Mouse (Mus musculus): ENCODE data around the gene Gm20458. TPM values are rescaled to one million over a fixed set of nuclear protein-coding genes. Genes with fewer than 3 reads are reported as not detected.

The Gm20458 gene
- polyA plus RNA-seq, 1 experiment: 8.0 TPM

DNA sequence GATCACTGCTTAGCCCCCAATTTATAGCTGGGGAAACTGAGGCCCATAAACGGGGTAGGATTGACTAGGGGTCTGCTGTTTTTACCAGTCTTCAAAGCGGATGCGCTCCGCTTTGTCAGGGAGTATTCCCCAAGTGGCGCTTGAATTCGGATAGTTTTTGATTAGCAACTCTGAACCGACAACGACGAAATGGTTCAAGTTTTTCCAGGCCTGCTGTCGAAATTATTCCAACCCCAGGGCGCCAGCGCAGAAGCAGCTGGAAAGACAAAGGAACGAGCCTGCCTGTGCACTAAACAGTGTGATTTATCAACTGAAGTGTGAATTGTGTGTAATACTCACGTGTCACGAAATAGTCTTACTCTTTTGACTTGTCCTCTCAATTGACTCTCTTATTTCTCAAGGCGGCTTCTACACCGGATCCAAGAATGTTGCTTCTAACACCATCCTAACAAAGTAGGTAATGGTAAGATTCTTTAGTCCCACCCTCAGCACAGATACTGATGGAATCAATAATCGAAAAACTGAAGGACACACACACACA, 17.2 kb upstream of the Gm20458 start, which contains the start of gene Sdc4:
Gene Sdc4 (minus strand): TSS at position 428 of the 541 bp plus-strand sequence.
- DNase-seq (ENCODE audit: low read depth): peak; percentile 45
- TF ChIP-seq POLR2A (IDR thresholded peaks at IDR 0.05; ENCODE audit: borderline replicate concordance, extremely low read depth, insufficient read depth, insufficient read length, poor library complexity, severe bottlenecking): no peak
- no peak for TF ChIP-seq CTCF (IDR thresholded peaks at IDR 0.05; ENCODE audit: borderline replicate concordance, extremely low read depth, insufficient read depth, insufficient read length)

DNA sequence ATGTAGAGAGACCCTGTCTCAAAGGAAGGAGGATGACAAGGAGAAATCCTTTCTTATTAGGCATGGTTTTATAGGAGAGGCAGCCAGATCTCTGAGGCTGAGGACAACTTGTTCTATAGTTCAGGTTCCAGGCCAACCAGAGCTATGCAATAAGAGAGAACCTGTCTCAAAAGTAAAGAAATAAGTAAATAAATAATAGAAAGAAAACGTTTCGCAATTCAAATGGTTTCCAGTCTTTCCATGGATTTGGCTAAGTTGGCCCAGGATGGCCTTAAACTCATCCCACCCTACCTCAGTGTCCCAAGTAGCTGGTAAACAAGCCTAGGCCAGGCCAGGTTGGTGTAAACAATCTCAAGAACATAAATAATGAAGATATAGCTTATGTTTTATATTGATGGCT, 16.1 kb upstream of the Gm20458 start:
- no peak for DNase-seq (ENCODE audit: low read depth)
- TF ChIP-seq POLR2A (IDR thresholded peaks at IDR 0.05; ENCODE audit: borderline replicate concordance, extremely low read depth, insufficient read depth, insufficient read length, poor library complexity, severe bottlenecking) (no peak), CTCF (IDR thresholded peaks at IDR 0.05; ENCODE audit: borderline replicate concordance, extremely low read depth, insufficient read depth, insufficient read length) (no peak)

DNA sequence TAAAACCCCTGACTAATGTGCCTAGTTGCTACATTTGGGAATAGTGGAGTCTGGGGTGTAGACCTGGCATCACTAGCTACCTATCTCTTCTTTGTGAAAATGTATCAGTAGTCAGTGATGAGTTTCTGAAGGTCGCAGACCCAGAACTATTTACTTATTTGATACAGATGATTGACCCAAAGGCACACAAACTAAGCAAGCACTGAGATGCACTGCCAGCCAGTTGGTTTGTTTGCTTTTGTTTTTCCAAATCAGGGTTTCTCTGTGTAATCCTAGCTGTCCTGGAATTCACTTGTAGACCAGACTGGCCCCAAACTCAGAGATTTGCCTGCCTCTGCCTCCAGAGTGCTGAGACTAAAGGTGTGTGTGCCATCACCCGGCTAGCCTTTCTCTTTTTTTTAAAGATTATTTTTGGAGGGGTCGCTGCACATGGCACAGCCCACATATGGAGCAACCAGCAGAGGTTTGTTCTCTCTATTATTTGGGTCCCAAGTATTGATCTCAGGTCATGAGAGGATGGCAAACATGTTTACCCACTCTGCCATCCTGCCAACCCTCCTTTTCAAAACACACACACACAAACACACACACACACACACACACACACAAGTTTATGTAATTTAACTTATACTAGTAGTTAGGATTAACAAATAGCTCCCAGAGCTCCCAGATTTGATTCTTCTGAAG, 15.2 kb upstream of the Gm20458 start:
- no peak for TF ChIP-seq CTCF (IDR thresholded peaks at IDR 0.05; ENCODE audit: borderline replicate concordance, extremely low read depth, insufficient read depth, insufficient read length)
- TF ChIP-seq POLR2A (IDR thresholded peaks at IDR 0.05; ENCODE audit: borderline replicate concordance, extremely low read depth, insufficient read depth, insufficient read length, poor library complexity, severe bottlenecking): no peak
- no peak for DNase-seq (ENCODE audit: low read depth)

DNA sequence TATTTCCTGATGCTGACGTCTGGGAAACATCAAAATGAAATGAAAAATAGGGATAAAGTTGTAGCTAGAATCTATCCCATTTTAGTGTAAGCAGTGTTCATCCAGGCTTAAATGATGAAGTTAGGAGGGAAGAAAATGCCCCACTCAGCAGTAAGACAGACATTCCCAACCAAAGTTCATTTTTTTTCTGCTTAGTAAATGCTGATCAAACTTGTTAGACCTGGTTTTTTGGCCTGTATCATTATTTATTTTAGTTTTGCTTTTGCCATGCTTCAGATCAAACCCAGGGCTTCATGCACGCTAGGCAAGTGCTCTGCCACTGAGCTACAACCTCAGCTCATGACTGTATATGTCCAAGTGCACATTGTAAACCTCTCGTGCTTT, 14.7 kb upstream of the Gm20458 start:
- TF ChIP-seq POLR2A (IDR thresholded peaks at IDR 0.05; ENCODE audit: borderline replicate concordance, extremely low read depth, insufficient read depth, insufficient read length, poor library complexity, severe bottlenecking): no peak
- no peak for TF ChIP-seq CTCF (IDR thresholded peaks at IDR 0.05; ENCODE audit: borderline replicate concordance, extremely low read depth, insufficient read depth, insufficient read length)
- DNase-seq (ENCODE audit: low read depth): no peak

DNA sequence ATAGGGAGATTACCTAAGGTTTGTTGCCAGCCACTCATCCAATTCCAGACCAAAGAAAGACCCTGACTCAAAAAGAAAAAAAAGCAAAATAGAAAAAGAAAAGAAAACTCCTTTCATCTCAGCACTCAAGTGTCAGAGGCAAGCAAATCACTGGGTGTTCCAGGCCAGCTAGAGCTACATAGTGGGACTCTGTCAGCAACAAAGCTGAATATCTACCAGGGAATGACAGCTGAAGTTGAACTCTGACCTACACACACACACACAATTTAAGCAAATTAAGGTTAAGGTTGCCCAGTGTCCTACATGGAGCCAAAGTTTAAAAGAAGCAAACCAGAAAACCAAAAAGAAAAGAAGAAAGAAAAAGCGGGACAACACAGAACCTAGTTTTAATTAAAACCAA, 12.6 kb upstream of the Gm20458 start:
- no peak for TF ChIP-seq POLR2A (IDR thresholded peaks at IDR 0.05; ENCODE audit: borderline replicate concordance, extremely low read depth, insufficient read depth, insufficient read length, poor library complexity, severe bottlenecking)
- no peak for TF ChIP-seq CTCF (IDR thresholded peaks at IDR 0.05; ENCODE audit: borderline replicate concordance, extremely low read depth, insufficient read depth, insufficient read length)
- DNase-seq (ENCODE audit: low read depth): no peak

DNA sequence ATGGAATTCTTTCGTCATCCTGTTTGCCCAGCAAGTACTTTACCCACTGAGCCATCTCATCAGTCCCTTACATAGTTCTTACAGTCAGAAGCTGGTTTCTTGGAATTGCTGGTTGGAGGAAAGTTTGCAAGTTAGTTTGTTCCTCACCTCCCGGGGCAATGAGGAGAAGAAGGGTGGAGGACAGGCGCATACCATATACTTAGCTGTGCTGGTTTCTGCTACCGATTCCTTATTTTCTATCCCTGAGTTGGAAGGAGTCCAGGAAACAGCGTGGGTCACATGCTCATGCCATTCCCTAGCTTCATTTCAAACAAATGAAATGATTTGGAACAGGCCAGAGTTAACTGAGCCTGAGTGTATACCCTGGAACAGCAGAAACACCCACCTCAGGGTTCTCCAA, 11.8 kb upstream of the Gm20458 start:
- no peak for DNase-seq (ENCODE audit: low read depth)
- no peak for TF ChIP-seq POLR2A (IDR thresholded peaks at IDR 0.05; ENCODE audit: borderline replicate concordance, extremely low read depth, insufficient read depth, insufficient read length, poor library complexity, severe bottlenecking)

DNA sequence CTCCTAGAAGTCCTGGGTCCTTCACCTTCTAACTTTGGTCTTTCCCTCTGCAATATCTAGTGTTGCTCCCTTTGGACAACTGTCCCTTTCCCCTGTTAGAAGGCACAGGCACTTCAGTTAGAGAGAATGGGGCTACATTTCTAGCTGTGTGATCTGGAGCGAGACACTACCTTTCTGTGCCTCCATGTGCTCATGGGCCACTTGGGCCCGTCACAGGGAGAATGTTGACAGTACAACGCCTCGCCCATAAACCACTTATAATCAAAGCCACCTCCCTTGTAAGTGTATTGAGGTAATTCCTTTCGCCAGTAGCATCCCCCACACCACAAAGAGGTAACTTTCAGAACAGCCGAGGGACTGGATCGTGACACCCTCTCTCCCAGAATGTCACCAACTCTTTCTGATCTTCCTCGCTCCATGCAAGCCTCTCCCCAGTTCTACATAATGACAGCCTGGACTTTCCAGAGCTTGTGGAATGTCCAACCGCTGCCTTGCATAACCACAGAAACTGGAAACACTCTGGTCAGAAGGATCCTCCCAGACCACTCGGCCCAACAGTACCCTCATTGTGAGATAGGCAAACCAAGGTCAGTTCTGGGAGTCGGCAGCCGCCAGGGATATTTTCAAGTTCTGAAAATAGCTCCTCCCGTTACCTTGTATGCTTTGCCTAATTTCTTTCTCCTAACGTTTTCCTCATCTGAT, 11.3 kb upstream of the Gm20458 start:
- TF ChIP-seq POLR2A (IDR thresholded peaks at IDR 0.05; ENCODE audit: borderline replicate concordance, extremely low read depth, insufficient read depth, insufficient read length, poor library complexity, severe bottlenecking) (no peak), CTCF (IDR thresholded peaks at IDR 0.05; ENCODE audit: borderline replicate concordance, extremely low read depth, insufficient read depth, insufficient read length) (no peak)
- DNase-seq (ENCODE audit: low read depth): no peak

DNA sequence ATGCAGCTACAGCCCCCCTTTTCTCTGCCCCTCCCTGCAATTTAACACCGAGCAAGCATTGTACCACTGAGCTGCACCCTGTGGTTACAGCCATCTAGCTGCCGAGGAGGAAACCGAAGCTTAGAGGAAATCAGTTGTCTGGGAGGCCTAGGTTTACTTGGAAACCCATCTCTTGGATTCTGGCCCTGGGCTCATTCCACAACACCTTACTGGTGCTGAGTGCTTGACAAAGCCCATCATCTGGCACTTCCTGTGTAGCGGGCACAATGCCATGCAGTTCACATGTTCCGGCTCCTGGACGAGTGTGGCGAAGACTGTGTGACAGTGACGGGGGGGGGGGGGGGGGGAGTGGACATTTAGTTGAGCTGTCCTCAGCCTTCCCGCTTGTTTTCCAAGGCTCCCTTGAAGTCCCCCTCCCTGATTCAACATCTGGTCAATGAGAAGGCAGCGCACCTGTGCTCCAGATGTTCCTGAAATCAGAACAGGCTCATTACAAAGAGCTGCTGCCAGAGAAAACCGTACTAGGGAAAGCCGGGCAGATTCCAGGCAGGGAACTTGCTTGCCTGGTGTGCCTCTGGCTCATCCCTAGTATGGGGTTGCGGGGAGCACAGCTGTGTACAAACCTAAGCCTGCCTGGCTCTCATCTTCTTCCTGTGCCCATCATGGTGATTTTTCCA, 8.6 kb upstream of the Gm20458 start:
- TF ChIP-seq POLR2A (IDR thresholded peaks at IDR 0.05; ENCODE audit: borderline replicate concordance, extremely low read depth, insufficient read depth, insufficient read length, poor library complexity, severe bottlenecking) (no peak), CTCF (IDR thresholded peaks at IDR 0.05; ENCODE audit: borderline replicate concordance, extremely low read depth, insufficient read depth, insufficient read length) (no peak)
- no peak for DNase-seq (ENCODE audit: low read depth)

DNA sequence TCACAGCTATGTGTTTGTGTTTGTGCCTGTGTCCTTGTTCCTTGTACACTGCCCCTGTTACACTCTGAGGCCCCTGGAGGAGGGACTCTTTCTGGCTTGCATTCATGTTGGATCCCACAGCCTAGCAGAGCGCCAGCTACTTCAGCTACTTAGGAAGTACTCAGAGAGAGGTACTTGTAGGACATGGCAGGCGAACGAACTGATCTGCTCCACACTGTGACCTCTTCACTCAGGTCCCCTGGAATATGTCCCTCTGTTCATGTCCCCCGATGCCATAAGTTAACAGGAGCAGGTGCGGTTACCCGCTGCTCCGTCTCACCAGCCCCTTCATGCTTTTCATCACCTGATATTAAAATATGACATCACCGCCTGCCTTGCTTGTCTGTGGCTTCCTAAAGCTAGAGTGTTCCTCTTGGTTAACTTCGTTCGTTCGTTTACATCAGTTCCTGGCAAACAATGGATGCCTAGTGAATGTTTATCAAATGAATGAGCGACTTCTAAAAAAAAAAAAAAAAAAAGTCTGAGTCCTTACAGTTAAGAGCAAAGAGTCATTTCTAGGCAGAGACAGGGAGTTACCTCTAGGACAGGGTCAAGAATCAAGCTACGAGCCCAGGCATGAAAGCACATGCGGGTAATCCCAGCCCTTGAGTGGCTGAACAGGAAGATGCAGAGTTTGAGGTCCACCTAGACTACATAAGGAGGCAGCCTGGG, 7.6 kb upstream of the Gm20458 start:
- DNase-seq (ENCODE audit: low read depth): no peak
- TF ChIP-seq CTCF (IDR thresholded peaks at IDR 0.05; ENCODE audit: borderline replicate concordance, extremely low read depth, insufficient read depth, insufficient read length) (no peak), POLR2A (IDR thresholded peaks at IDR 0.05; ENCODE audit: borderline replicate concordance, extremely low read depth, insufficient read depth, insufficient read length, poor library complexity, severe bottlenecking) (no peak)

DNA sequence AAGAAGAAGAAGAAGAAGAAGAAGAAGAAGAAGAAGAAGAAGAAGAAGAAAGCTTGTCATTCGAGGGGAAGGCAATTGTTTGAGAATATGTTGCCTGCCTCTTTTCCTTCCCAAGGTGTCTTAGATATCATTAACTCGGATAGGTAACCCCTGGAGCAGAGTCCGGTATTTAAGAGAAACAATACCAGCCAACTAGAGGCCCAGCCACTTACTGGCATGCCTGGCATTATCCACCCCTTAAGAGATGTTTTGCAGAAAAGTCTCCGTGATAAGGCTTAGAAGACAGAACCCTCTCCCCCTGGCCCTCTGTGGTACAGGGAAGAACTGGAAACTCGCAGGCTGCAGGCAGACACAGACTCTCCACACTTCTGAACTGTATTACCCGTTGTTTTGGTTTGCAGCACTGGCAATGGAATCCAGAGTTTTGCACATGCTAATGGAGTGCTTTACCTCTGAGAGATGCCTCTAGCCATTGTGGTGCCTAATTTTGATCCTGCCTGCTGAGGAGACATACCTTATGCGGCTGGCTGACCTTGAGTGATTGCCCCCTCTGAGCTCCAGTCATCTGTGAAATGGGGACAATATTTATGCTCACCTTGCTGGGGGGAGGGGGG, 6.8 kb upstream of the Gm20458 start:
- no peak for DNase-seq (ENCODE audit: low read depth)
- no peak for TF ChIP-seq POLR2A (IDR thresholded peaks at IDR 0.05; ENCODE audit: borderline replicate concordance, extremely low read depth, insufficient read depth, insufficient read length, poor library complexity, severe bottlenecking)

DNA sequence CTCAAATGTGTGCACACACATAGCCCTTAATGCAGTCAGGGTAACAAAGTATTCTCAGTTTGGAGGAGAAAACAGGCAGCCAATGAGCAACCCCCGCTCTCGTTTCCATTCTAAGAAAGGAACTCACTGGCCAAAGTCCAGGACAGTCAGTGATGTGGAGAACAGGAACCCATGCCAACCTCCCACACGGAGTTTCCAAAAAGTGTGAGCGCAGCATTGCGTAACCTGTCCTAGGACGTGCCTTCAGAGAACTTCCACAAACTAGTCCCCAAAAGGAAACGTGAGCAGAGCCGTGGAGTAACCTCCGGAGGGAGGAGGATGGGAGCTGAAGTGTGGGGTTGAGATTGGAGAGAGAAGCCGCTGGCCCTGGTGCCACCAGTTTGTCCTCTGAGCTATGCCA, 5.9 kb upstream of the Gm20458 start:
- DNase-seq (ENCODE audit: low read depth): no peak
- TF ChIP-seq CTCF (IDR thresholded peaks at IDR 0.05; ENCODE audit: borderline replicate concordance, extremely low read depth, insufficient read depth, insufficient read length): no peak
- TF ChIP-seq POLR2A (IDR thresholded peaks at IDR 0.05; ENCODE audit: borderline replicate concordance, extremely low read depth, insufficient read depth, insufficient read length, poor library complexity, severe bottlenecking): no peak

Data from brain, embryonic 14.5 days (tissue).